Mouse (Mus musculus) limb, embryonic 13.5 days (tissue): ENCODE measurements around the gene Hist1h1d. TPM values are rescaled to one million over a fixed set of nuclear protein-coding genes. Genes with fewer than 3 reads are reported as not detected.
"Not testable (repeated sequence)": the region's sequence is repeated elsewhere in the genome, so short reads cannot be mapped to it uniquely, and the experiment has no call there.

Experiments used
- ATAC-seq: fragments of 200-750 bp; cut with Nextera tagmentation; 2 replicates; pipeline ENCODE4 v1.8.0; 2017; ENCODE audit warnings: low read depth, moderate number of reproducible peaks, moderate TSS enrichment; ENCODE audit not compliant: low FRiP score
- H3K27ac ChIP-seq: fragments of 300-500 bp; sonication (generic); 2 replicates; pipeline ENCODE4 v1.5.1; 2015; ENCODE audit warnings: inconsistent platforms, mild to moderate bottlenecking, moderate library complexity
- H3K27me3 ChIP-seq: fragments of 300-500 bp; sonication (generic); 2 replicates; pipeline ENCODE4 v1.6.1; 2015; ENCODE audit warnings: mild to moderate bottlenecking, inconsistent platforms
- H3K36me3 ChIP-seq: fragments of 300-500 bp; sonication (generic); 2 replicates; pipeline ENCODE4 v1.6.1; 2015; ENCODE audit warnings: inconsistent platforms, mild to moderate bottlenecking, moderate library complexity
- H3K4me1 ChIP-seq: fragments of 300-500 bp; sonication (generic); 2 replicates; pipeline ENCODE4 v1.6.1; 2015; ENCODE audit warnings: inconsistent platforms
- H3K4me2 ChIP-seq: fragments of 300-500 bp; sonication (generic); replicated peaks from 2 replicates; pipeline ENCODE4 v1.6.1; 2015; ENCODE audit warnings: inconsistent platforms, mild to moderate bottlenecking, moderate library complexity
- H3K4me3 ChIP-seq: fragments of 300-500 bp; sonication (generic); 2 replicates; pipeline ENCODE4 v1.5.1; 2015; ENCODE audit warnings: moderate library complexity, mild to moderate bottlenecking, inconsistent platforms
- H3K9ac ChIP-seq: fragments of 300-500 bp; sonication (generic); 2 replicates; pipeline ENCODE4 v1.6.1; 2015; ENCODE audit warnings: mild to moderate bottlenecking, inconsistent platforms
- H3K9me3 ChIP-seq: fragments of 300-500 bp; sonication (generic); 2 replicates; pipeline ENCODE4 v1.6.1; 2016; ENCODE audit warnings: inconsistent platforms
- WGBS: fragments of 180-500 bp; shearing (Covaris S2); methylation state at CpG from one replicate; pipeline ENCODE4 v1.1.7; 2015; 5-methylcytosine and 5-hydroxymethylcytosine counted together
- polyA plus RNA-seq: library from polyadenylated mRNA; unstranded; fragments of >200 nt; fragmentation: Nextera tagmentation; extraction: Ambion mirVana; gene quantifications from 2 replicates; pipeline ENCODE4 v1.2.1, GENCODE M21; 2015

Gene Hist1h1d
- polyA plus RNA-seq, 1 experiment from 2014 or later, result 0.46 TPM

GRCm38 (mm10) chr13:23571504-23572217 lies 18.6 kb downstream of the Hist1h1d start:
- peak overlapping the region; percentile 96 for H3K27ac ChIP-seq
- WGBS, result under 1% methylated on average over 16 of the region's 34 CpGs
- H3K36me3 ChIP-seq, H3K9me3 ChIP-seq, ATAC-seq, H3K27me3 ChIP-seq: not testable (repeated sequence)
- peak overlapping the region; percentile 53 for H3K4me3 ChIP-seq
- H3K4me2 ChIP-seq, result peak overlapping the region; percentile 75
- H3K4me1 ChIP-seq, result peaks cover 28% of the 10 kb centered on the region
- H3K9ac ChIP-seq, result peak overlapping the region; percentile 80

GRCm38 (mm10) chr13:23572218-23573033 lies 19.4 kb downstream of the Hist1h1d start:
- Histone ChIP-seq H3K9me3 (no peaks in the 10 kb centered on the region), H3K27ac (peak overlapping the region; percentile 96), H3K36me3 (no peaks in the 10 kb centered on the region), H3K9ac (peak overlapping the region; percentile 80), H3K27me3 (no peaks in the 10 kb centered on the region), H3K4me2 (peak overlapping the region; percentile 75), H3K4me1 (peaks cover 35% of the 10 kb centered on the region), H3K4me3 (peak overlapping the region; percentile 53)
- no peak for ATAC-seq
- 36% methylated on average over 2 of the region's 2 CpGs for WGBS

- Histone ChIP-seq H3K9ac (peak overlapping the region; percentile 80), H3K27ac (peak overlapping the region; percentile 96), H3K4me1 (peaks cover 35% of the 10 kb centered on the region), H3K4me2 (peak overlapping the region; percentile 75), H3K4me3 (peak overlapping the region; percentile 53)
- not testable (repeated sequence) for H3K27me3 ChIP-seq, H3K36me3 ChIP-seq, H3K9me3 ChIP-seq, ATAC-seq
- WGBS, result 10% methylated on average over 20 of the region's 20 CpGs
Observed at GRCm38 (mm10) chr13:23573034-23573897, 20.2 kb downstream of the Hist1h1d start.

GRCm38 (mm10) chr13:23573898-23574524 lies 20.9 kb downstream of the Hist1h1d start, which contains the start of the genes Hist1h2bf and Hist1h2ad:
Hist1h2bf (minus strand) TSS chr13:23574196.
Hist1h2ad (plus strand) TSS chr13:23574381.
- H3K9ac ChIP-seq, result peak within 1 kb of the TSS; percentile 80

GRCm38 (mm10) chr13:23574546-23575170 lies 21.6 kb downstream of the Hist1h1d start:
- H3K36me3 ChIP-seq, ATAC-seq, H3K27me3 ChIP-seq, H3K9me3 ChIP-seq: not testable (repeated sequence)
- peaks cover 35% of the 10 kb centered on the region for H3K4me1 ChIP-seq
- peak overlapping the region; percentile 88 for H3K27ac ChIP-seq
- peak overlapping the region; percentile 66 for H3K9ac ChIP-seq
- 0% methylated on average over 12 of the region's 39 CpGs for WGBS
- peak overlapping the region; percentile 53 for H3K4me3 ChIP-seq
- peak overlapping the region; percentile 61 for H3K4me2 ChIP-seq

More at GRCm38 (mm10) chr13:23573898-23574524, 20.9 kb downstream of the Hist1h1d start, which contains the start of the genes Hist1h2bf and Hist1h2ad:
- H3K27me3 ChIP-seq, H3K36me3 ChIP-seq, H3K9me3 ChIP-seq: not testable (repeated sequence)
- H3K4me1 ChIP-seq, result peaks cover 35% of the 10 kb centered on the region
- 1% methylated on average over 42 of the region's 42 CpGs for WGBS
- peak within 1 kb of the TSS; percentile 75 for H3K4me2 ChIP-seq
- H3K4me3 ChIP-seq, result peak within 1 kb of the TSS; percentile 53
- ATAC-seq, result peak; percentile 91
- peak within 1 kb of the TSS; percentile 96 for H3K27ac ChIP-seq

- peak; percentile 60 for ATAC-seq
- peak within 1 kb of the TSS; percentile 79 for H3K9ac ChIP-seq
- peak within 1 kb of the TSS; percentile 88 for H3K27ac ChIP-seq
- H3K4me1 ChIP-seq, result peaks cover 31% of the 10 kb centered on the region
- peak within 1 kb of the TSS; percentile 70 for H3K4me2 ChIP-seq
- H3K9me3 ChIP-seq, result no peaks in the 10 kb centered on the region
- peak within 1 kb of the TSS; percentile 52 for H3K4me3 ChIP-seq
- no peaks in the 10 kb centered on the region for H3K27me3 ChIP-seq
- WGBS, result 0% methylated on average over 18 of the region's 18 CpGs
- no peaks in the 10 kb centered on the region for H3K36me3 ChIP-seq
Observed at GRCm38 (mm10) chr13:23575271-23575851, 22.3 kb downstream of the Hist1h1d start, which contains the start of gene Hist1h3d. Hist1h3d (plus strand) TSS chr13:23575763.

GRCm38 (mm10) chr13:23575864-23576313 lies 22.8 kb downstream of the Hist1h1d start:
- Histone ChIP-seq H3K27ac (peak overlapping the region; percentile 87), H3K9ac (peak overlapping the region; percentile 79), H3K4me3 (peak overlapping the region; percentile 52), H3K4me2 (peak overlapping the region; percentile 70), H3K4me1 (peaks cover 32% of the 10 kb centered on the region)
- not testable (repeated sequence) for H3K9me3 ChIP-seq, H3K27me3 ChIP-seq, H3K36me3 ChIP-seq, ATAC-seq
- WGBS, result under 1% methylated on average over 13 of the region's 40 CpGs

GRCm38 (mm10) chr13:23576351-23576881 lies 23.4 kb downstream of the Hist1h1d start:
- peak overlapping the region; percentile 79 for H3K9ac ChIP-seq
- H3K4me1 ChIP-seq, result peaks cover 34% of the 10 kb centered on the region
- H3K4me3 ChIP-seq, result peak overlapping the region; percentile 52
- H3K27ac ChIP-seq, result peak overlapping the region; percentile 87
- H3K27me3 ChIP-seq, result no peaks in the 10 kb centered on the region
- no peaks in the 10 kb centered on the region for H3K36me3 ChIP-seq
- 4% methylated on average over 7 of the region's 7 CpGs for WGBS
- H3K9me3 ChIP-seq, result no peaks in the 10 kb centered on the region
- ATAC-seq, result no peak
- peak overlapping the region; percentile 70 for H3K4me2 ChIP-seq

GRCm38 (mm10) chr13:23576906-23577639 lies 24.0 kb downstream of the Hist1h1d start:
- no peak for ATAC-seq
- 51% methylated on average over 6 of the region's 6 CpGs for whole genome bisulfite sequencing
- Histone ChIP-seq H3K9me3 (no peaks in the 10 kb centered on the region), H3K4me1 (peaks cover 35% of the 10 kb centered on the region), H3K4me2 (peak overlapping the region; percentile 70), H3K27me3 (no peaks in the 10 kb centered on the region), H3K27ac (peak overlapping the region; percentile 87), H3K9ac (peak overlapping the region; percentile 79), H3K36me3 (no peaks in the 10 kb centered on the region), H3K4me3 (peak overlapping the region; percentile 52)

- Histone ChIP-seq H3K4me1 (peaks cover 35% of the 10 kb centered on the region), H3K4me3 (no peak overlapping the region), H3K27ac (no peak overlapping the region), H3K27me3 (no peaks in the 10 kb centered on the region), H3K9me3 (no peaks in the 10 kb centered on the region), H3K4me2 (no peak overlapping the region), H3K36me3 (no peaks in the 10 kb centered on the region), H3K9ac (no peak overlapping the region)
- no peak for ATAC-seq
- WGBS, result 88% methylated on average over 1 of the region's 1 CpGs
Observed at GRCm38 (mm10) chr13:23577835-23578234, 24.8 kb downstream of the Hist1h1d start.
